Mouse (Mus musculus) layer of hippocampus, adult 2 months (tissue): ENCODE data around the gene Chil1. TPM values are rescaled to one million over a fixed set of nuclear protein-coding genes. Genes with fewer than 3 reads are reported as not detected.

Experiments
- DNase-seq, 2 experiments: peaks; one replicate each; pipeline ENCODE4 v3.0.0; 2022; ENCODE audit warnings: low spot score in 2 of 2
- H3K27ac ChIP-seq: fragments of 200-600 bp; 2 replicates; pipeline ENCODE4 v1.8.1; 2022
- H3K4me3 ChIP-seq: fragments of 200-600 bp; 2 replicates; pipeline ENCODE4 v1.8.1; 2022; ENCODE audit warnings: mild to moderate bottlenecking
- CTCF ChIP-seq: fragments of 200-600 bp; conservative IDR thresholded peaks from 2 replicates; pipeline ENCODE4 v1.8.1; 2022; ENCODE audit warnings: antibody characterized with exemption, mild to moderate bottlenecking, moderate library complexity
- total RNA-seq, 2 experiments: library from RNA; stranded (reverse); gene quantifications; 2 replicates each; pipeline ENCODE4 v1.2.3; 2021

The Chil1 gene
- total RNA-seq, 2 experiments from 2014 or later, result 11.1 to 12.4 TPM

DNA sequence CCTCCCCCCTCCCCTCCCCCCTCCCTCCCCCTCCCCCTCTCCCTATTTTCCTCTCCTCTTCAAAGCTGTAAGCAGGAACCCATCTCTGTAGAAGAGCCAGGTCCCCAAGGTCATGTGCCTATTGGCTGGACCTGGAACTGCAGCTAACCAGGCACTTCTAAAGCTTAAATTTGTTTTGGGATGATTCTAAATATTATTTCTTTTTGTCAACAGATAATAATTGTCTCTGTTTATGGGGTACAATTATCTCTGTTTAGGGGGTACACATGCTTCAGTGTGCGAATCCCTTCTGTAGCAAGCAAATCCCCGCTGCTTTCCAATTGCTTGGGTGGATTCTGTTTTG lies 34.6 kb downstream of the Chil1 start:
- Histone ChIP-seq H3K4me3 (no peak overlapping the region), H3K27ac (peak overlapping the region; percentile 33; the same call in 1 of the 2 replicates)
- DNase-seq, result no peak
- TF ChIP-seq CTCF, result peak; percentile 56

DNA sequence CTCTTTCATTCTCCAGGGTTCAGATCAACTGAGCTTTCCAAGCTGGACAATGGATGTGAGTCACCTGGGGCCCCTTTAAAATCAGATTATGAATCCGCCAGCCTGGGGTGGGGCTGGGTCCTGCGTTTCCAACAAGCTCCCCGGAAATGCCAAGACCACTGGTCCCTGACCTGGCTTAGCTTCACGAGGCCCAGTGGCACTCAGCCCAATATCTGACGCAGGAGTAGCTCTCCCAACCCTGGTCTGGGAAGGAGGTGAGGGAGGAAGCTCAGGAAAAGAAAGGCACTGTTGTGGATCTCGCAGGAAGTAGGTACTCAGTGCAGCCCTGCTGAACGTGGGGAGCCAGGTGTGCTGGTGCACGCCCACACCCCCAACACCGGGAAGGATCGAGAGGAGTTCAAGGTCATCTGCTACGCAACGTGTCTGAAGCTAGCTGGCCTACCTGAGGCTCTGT lies 35.1 kb downstream of the Chil1 start:
- no peak for TF ChIP-seq CTCF
- no peak overlapping the region for H3K4me3 ChIP-seq
- peak overlapping the region; percentile 33; the same call in 1 of the 2 replicates for H3K27ac ChIP-seq
- no peak for DNase-seq

DNA sequence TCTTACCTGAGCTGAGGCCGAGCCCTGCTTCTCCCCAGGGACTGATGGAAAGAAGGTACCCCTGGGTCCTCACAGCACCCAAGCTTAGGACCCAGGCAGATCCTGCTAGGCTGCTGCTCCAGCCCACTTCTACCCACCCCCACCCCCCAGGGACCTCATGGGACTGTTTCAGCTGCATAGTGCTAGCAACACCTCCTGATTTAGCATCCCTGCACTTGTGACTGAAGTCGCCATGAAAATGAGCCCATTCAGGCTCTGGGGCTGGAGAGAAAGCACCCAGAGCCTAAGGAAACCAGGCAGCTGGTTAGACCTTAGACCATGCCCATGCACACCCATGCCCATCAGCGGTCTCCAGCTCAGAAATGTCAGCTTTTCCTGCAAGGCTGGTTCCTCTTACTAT lies 36.0 kb downstream of the Chil1 start:
- no peak for TF ChIP-seq CTCF
- peak overlapping the region; percentile 57 for H3K27ac ChIP-seq
- no peak for DNase-seq
- H3K4me3 ChIP-seq, result no peak overlapping the region

DNA sequence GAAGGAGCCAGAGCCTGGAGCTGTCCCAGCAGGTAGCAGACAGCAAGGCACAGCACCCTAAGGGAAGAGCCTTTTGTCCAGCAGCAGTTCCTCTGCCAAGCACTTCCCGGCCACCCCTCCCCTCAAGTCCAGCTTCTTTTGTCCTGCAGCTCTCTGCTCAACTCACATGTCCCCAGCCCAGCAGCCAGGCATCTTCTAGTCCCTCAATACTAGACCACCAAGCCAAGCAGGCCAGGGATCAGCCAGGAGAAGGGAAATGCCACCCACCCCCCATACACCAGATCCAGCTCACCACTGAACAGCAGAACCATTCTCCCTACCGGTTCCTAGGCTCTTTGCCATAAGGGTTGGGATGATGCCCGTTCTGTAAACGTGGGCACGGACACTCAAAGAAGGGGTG lies 37.6 kb downstream of the Chil1 start:
- no peak for TF ChIP-seq CTCF
- DNase-seq, result no peak
- Histone ChIP-seq H3K27ac (peak overlapping the region; percentile 57; the same call in 1 of the 2 replicates), H3K4me3 (no peak overlapping the region)

DNA sequence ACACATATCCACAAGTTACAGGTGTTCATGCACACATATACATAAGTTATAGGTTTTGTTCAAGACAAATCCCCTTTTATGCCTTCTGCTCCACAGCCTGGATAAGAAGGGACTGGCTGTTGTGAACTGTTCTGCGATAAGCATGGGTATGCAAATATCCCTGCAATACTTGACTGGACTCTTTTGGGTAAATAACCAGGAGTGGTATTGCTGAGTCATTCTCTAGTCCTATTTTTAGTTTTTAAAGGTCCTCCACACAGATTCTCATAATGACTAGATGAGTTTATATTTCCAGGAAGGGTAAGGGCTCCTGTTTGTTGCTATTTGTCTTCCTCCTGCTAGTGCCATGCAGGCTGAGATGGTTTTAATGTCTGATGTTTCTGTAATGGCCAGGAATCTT lies 39.2 kb downstream of the Chil1 start:
- DNase-seq, result no peak
- Histone ChIP-seq H3K27ac (peak overlapping the region; percentile 37; the same call in 1 of the 2 replicates), H3K4me3 (no peak overlapping the region)
- TF ChIP-seq CTCF, result no peak

DNA sequence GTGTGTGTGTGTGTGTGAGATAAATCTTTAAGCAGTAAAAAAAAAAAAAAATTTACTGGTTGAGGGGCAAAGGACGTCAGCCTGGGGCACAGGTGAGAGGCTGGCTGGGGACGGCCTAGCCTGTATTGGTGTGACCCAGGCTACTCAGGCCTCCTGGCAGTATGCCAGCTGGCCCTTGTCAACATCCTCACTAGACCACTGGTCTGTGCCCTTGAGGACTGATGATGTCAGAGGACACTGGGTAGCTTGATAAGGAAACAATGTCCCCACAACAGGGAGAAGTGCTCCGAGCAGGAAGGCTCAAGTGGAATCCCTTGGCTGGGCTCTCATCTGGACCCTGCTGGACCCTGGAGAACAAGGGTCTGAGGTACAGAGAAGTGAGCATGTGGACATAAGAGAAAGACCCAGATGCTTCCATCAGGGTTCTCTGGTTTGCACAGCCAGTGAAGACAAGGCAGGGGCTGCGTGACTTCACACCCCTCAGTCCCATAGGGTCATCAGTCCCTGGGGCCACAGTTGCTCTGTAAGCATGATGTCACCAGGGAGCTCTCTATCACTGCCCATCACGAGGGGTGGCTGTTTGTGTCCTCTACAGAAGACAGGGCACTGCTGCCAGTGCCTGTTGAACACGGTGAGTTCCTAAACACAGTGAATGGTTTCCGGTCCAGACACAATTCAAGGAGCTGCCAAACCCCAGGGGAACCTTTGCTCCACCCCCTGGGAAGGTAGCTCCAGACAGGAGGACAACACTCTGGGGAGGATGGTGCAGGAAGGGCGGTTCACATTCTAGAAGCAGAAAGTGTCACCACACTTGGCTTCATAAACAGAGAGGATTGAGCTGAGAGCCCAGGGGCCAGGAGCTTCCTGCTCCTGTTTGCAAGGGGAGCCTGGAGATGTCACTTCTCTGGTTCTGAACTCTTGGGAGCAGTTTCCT lies 40.4 kb downstream of the Chil1 start:
- Histone ChIP-seq H3K4me3 (no peak overlapping the region), H3K27ac (peak overlapping the region; percentile 51; the same call in 1 of the 2 replicates)
- no peak for DNase-seq
- no peak for TF ChIP-seq CTCF

DNA sequence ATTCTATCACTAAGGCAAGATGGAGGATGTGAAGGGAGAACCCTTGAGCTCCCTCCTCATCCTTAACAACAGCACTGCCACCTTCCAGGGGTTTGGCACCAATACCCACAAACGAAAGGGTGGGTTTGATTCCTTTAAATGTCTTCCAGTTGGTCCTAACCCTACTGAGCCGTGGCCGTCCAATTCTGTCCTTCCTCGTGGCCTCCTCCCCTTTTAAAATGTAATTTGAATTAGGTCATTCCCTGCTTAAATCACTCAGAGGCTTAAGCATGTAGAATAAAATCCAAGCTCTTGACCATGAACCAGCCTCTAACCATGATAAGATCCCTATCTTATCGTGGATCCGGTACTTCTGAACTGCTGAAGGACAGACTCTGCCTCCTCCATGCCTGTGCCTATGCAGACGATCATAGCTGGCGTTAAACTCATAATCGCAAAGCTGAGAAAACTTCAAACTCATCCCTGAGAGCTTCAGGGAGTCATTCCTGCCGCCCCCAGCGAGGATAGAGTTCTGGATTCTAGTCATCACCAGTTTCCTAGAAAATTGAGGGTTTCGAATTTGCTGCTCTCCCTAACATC lies 42.8 kb downstream of the Chil1 start:
- no peak overlapping the region for H3K27ac ChIP-seq
- no peak overlapping the region for H3K4me3 ChIP-seq
- no peak for TF ChIP-seq CTCF
- DNase-seq, result no peak

DNA sequence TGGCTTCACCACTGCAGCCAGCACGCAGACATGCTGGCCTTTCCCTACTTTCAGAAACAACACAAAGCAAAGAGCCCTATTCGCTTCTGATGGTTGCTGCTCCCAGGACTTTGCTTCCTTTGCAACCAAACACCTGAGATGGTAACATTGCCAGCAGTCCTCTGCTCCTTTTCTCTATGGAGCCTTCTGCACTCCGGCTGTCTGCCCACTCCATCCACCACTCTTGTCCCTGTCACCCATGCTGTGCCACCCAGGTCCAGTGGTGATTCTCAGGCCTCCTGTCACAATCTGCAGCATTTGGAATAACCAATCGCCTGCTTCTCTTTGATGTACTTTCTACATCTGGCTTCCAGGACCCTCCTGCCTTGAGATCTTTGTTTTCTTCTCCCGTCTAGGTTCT lies 43.4 kb downstream of the Chil1 start:
- no peak for DNase-seq
- Histone ChIP-seq H3K4me3 (no peak overlapping the region), H3K27ac (no peak overlapping the region)
- TF ChIP-seq CTCF, result no peak

DNA sequence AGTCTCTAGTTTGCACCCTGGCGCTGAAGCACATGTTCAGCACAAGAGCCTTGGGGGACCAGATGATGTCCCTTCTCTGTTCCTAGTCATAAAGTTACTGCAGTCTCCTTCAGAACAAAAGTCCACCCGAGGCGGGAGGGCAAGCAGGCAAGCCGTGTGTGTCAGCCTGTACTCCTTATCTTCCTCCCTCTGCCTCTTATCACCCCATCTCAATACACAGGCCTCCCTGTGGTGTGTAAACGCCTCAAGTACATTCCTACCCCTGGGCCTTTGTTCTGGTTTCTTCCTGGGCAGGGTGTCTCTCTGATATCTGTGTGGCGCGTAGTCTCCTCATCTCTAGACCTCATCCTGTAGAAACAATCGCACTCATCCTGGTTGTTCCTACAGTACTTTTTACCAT lies 44.8 kb downstream of the Chil1 start:
- DNase-seq, result no peak
- Histone ChIP-seq H3K4me3 (no peak overlapping the region), H3K27ac (no peak overlapping the region)
- no peak for TF ChIP-seq CTCF

DNA sequence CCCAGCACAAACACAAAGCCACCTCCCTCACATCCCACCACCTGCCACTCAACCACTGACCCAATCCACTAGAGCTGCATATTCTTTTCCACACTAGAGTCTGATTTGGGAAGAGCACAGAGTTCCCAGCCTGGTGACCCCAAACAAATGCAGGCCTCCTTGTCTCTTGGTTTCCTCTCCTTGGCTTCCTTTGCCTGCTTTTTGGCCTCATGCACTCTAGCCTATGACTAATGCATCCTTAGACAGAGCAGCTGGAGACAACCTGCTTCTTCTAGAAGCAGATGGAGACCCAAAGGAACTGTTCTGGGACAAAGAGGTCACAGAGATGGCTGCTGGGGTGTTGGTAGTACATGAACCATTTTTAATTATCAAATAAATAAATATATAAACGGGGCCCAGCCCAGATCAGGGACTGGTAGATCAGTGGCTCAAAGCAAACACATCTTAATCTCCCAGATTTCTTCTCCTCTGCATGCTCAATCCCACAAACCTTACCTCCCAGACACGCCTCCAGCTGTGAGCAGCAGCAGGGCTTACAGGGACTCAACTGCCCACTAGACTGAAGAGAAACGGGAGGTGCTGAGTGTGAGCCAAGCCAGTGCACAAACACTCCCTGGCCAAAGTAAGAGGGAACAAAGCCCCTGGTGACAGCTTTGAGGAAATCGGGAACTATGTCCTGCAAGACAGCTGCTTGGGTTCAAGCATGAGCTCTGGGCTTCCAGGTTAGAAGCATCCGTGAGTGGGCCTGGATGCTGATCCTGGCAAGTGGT lies 48.0 kb downstream of the Chil1 start:
- H3K4me3 ChIP-seq, result peak overlapping the region; percentile 8; the same call in 1 of the 2 replicates
- TF ChIP-seq CTCF, result no peak
- no peak for DNase-seq
- H3K27ac ChIP-seq, result peak overlapping the region; percentile 96

DNA sequence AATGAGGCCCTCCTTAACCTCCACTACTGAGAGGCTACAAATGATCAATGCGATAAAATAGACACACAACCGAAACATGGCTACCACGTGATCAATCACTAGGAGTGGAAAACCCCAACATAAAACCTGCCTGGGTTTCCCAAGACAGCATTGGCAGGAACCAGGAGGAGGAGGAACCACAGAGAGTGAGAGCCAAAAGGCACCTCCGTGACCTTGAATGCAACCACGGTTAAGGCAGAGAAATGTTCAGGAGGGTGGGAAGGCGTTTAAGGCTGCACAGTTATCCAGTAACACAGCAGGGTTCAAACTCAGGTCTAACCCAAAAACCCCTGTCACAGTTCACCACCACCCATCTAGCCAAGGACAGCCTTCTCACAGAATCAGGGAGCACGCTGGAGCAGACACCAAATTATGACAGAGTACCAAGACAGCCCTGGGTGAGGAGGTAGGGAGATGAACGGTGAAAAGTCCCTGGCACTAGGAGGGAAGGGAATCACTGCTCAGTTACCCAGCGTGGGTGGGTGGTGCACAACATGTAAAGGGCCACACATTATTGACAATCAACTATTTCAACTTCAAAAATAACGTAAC lies 48.8 kb downstream of the Chil1 start:
- TF ChIP-seq CTCF, result no peak
- Histone ChIP-seq H3K4me3 (peak overlapping the region; percentile 66), H3K27ac (peak overlapping the region; percentile 96; the same call in 1 of the 2 replicates)
- no peak for DNase-seq

DNA sequence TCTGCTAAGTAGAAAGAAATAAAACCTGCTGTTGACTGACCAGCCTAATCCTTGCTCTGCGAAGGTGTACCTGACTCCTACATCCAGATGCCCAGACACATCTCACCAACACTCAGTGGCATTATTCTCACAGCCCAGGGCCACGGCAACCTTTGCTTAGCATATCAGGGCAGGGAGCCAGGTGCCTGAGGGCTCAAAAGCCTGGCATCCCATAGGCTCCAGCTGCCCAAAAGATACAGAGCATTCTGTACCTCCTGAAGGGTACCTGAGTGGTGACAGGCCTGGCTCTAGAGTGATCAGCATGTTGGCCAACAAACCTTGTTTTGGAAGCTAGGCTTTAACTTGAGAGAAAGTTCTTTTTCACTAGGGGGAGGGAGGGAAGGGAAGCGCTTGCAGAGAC lies 49.3 kb downstream of the Chil1 start:
- Histone ChIP-seq H3K27ac (peak overlapping the region; percentile 96; the same call in 1 of the 2 replicates), H3K4me3 (peak overlapping the region; percentile 66)
- no peak for DNase-seq
- TF ChIP-seq CTCF, result no peak

DNA sequence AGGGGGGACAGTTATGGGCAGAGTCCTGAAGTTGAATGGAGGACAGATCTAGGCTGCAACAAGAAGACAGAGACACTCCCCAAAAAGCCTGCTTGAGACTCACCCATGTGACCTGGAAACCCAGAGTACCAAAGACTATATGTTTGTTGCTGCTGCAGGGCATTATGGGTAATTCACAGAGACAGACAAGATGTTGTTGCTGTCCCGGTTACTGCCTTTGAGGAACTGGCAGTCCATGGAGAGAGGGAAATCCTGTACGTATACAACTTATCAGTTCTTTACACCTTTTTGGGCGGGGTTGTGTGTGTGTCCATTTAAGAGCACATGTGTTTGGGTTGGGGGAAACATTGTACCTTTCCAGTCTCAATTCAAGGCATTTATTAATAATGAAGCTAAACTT lies 49.7 kb downstream of the Chil1 start:
- no peak for DNase-seq
- Histone ChIP-seq H3K27ac (peak overlapping the region; percentile 96; the same call in 1 of the 2 replicates), H3K4me3 (peak overlapping the region; percentile 66)
- TF ChIP-seq CTCF, result no peak
